Comparison of ENCODE assay signal across 10 mouse cellular contexts in genomic region chr2:32079191-32079725, GRCm38 (mm10). TPM values are rescaled to one million over a fixed set of nuclear protein-coding genes. Genes with fewer than 3 reads are reported as not detected.
DNase-seq lines count a peak whose midpoint lies in the region; ATAC-seq and TF ChIP-seq lines count a peak whose summit lies in the region.
"Had no signal": no experiment of that assay in that cellular context is flagged by ENCODE, and none has a peak within 500 bp of the region (broad histone marks: within the 10 kb centered on the region; RNA-seq: fewer than 3 reads in every experiment).

No protein-coding gene starts in this region.

- H3K27me3 ChIP-seq in megakaryocyte, embryonic 14.5 days (replicated peaks), result no peaks in the 10 kb centered on the region

- H3K36me3 ChIP-seq in megakaryocyte, embryonic 14.5 days (replicated peaks; ENCODE audit: low read length), result peaks cover 61% of the 10 kb centered on the region

- no peak for ATAC-seq in megakaryocyte, adult 5-6 weeks (ENCODE audit: poor library complexity, severe bottlenecking)
- ATAC-seq in megakaryocyte-erythroid progenitor cell, adult 5-6 weeks (replicated peaks; ENCODE audit: low FRiP score, low TSS enrichment, poor library complexity, severe bottlenecking), result no peak

- intact Hi-C loops in gastrocnemius, adult 2 months (cut with DNase I), result no loop called here

- no peak overlapping the region for H3K4me3 ChIP-seq in gastrocnemius, adult 2 months
- peak overlapping the region; percentile 89 for H3K4me3 ChIP-seq in megakaryocyte, embryonic 14.5 days (replicated peaks)

- H3K9me3 ChIP-seq in megakaryocyte, embryonic 14.5 days, result no peaks in the 10 kb centered on the region

- peaks cover 72% of the 10 kb centered on the region for H3K4me1 ChIP-seq in megakaryocyte, embryonic 14.5 days

- H3K27ac ChIP-seq in gastrocnemius, adult 2 months, result peak overlapping the region; percentile 61

- DNase-seq in gastrocnemius, adult 2 months, result peak; percentile 61
- no peak for DNase-seq in gastrocnemius, adult 8-10 months (ENCODE audit: low spot score in 2 of 2)
- DNase-seq in heart, postnatal 4 days, result peak; percentile 65
- peak; percentile 84 for DNase-seq in testis, postnatal 14 days (ENCODE audit: low spot score)
- no peak for DNase-seq in lung, postnatal 14 days
- DNase-seq: midbrain, embryonic 14.5 days had no signal

- no peak for TF ChIP-seq CTCF in gastrocnemius, adult 2 months (IDR thresholded peaks at IDR 0.05)

RNA-seq across cellular contexts. Expression of gene Fam78a, which starts 5.4 kb away (rescaled TPM):
- 10 to 100 TPM in 1 of 2 experiments, 1 to 10 TPM in 1; 9.9 to 12.0 TPM for total RNA-seq in gastrocnemius, adult 2 months (2021)
- total RNA-seq in gastrocnemius, adult 8-10 months (2022), result 10 to 100 TPM; 10.8 to 17.5 (median 14.9) TPM
- 43.5 and 60.3 TPM in 2 replicates for polyA plus RNA-seq in megakaryocyte, embryonic 14.5 days (2012; ENCODE audit: insufficient read depth, low replicate concordance)
- 14.4 and 14.7 TPM in 2 replicates for total RNA-seq in megakaryocyte, adult 5-6 weeks (2015)
- 11.7 and 13.1 TPM in 2 replicates for total RNA-seq in megakaryocyte, adult 5-6 weeks (2017)
- total RNA-seq in heart, postnatal 4 days (2021), result 10 to 100 TPM; 40.9 to 42.5 TPM
- total RNA-seq in megakaryocyte-erythroid progenitor cell, adult 5-6 weeks (2014; fragmentation: Nextera tagmentation), result 24.9 and 30.2 TPM in 2 replicates
- 17.4 and 23.4 TPM in 2 replicates for total RNA-seq in megakaryocyte-erythroid progenitor cell, adult 5-6 weeks (2017)
- polyA plus RNA-seq: C2C12 had no signal

RNA-seq across cellular contexts. Expression of gene Plpp7, which starts 16.1 kb away (rescaled TPM):
- 100 to 1,000 TPM; 109 to 120 TPM for total RNA-seq in gastrocnemius, adult 2 months (2021)
- total RNA-seq in gastrocnemius, adult 8-10 months (2022), result 100 to 1,000 TPM in 3 of 4 experiments, 10 to 100 TPM in 1; 99.5 to 130 (median 113) TPM
- 3.3 and 17.4 TPM in 2 replicates for polyA plus RNA-seq in megakaryocyte, embryonic 14.5 days (2012; ENCODE audit: insufficient read depth, low replicate concordance)
- total RNA-seq in megakaryocyte, adult 5-6 weeks (2015), result 0.14 and 0.33 TPM in 2 replicates
- 0.24 and 1.2 TPM in 2 replicates for total RNA-seq in megakaryocyte, adult 5-6 weeks (2017)
- 10 to 100 TPM; 15.7 to 20.5 TPM for total RNA-seq in heart, postnatal 4 days (2021)
- 1.4 and 2.5 TPM in 2 replicates for total RNA-seq in megakaryocyte-erythroid progenitor cell, adult 5-6 weeks (2014; fragmentation: Nextera tagmentation)
- 0.65 TPM in 1 of 2 replicates, not detected in the other for total RNA-seq in megakaryocyte-erythroid progenitor cell, adult 5-6 weeks (2017)

Comparison
In these comparisons a context has a peak if more than half of its experiments do, and no peak if none do; other contexts are left out.
1. DNase-seq: peak in gastrocnemius, adult 2 months (single experiment), heart, postnatal 4 days (single experiment) and testis, postnatal 14 days (single experiment); none in gastrocnemius, adult 8-10 months (0 of 2) and lung, postnatal 14 days (single experiment).
2. RNA of gene Plpp7, which starts 16.1 kb away (total RNA-seq): 109 to 120 TPM in gastrocnemius, adult 2 months, 99.5 to 130 TPM in gastrocnemius, adult 8-10 months and 15.7 to 20.5 TPM in heart, postnatal 4 days; 0.65 to 2.5 TPM in megakaryocyte-erythroid progenitor cell, adult 5-6 weeks and 0.14 to 1.2 TPM in megakaryocyte, adult 5-6 weeks; every median in the first group is over 4 times any median in the second.